Mouse (Mus musculus): ENCODE results near the gene Col16a1.

DNA sequence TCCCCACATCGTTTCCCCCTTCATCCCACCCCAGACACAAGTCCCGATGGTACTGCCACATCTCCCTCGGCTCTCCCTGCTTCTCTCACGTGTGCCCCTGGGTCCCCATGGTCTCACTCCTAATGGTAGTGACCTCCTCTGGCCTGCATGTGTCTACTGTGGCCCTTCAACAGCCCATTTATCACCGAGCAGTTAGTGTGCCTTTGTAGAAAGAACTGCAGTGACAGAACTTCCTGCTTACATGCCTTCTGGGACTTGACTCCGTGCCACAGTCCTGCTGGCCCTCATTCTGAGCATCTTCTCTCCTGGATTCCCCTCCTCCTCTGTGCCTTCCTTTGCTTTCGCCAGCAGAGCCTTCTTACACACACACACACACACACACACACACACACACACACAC, 15.6 kb downstream of the Col16a1 start:
- TF ChIP-seq CTCF (IDR thresholded peaks at IDR 0.05; ENCODE audit: low read depth) (no peak), EP300 (IDR thresholded peaks at IDR 0.05; ENCODE audit: low read depth) (no peak)
